Mouse (Mus musculus): Measurements from ENCODE around the gene Tcf20.

The Tcf20 gene

DNA sequence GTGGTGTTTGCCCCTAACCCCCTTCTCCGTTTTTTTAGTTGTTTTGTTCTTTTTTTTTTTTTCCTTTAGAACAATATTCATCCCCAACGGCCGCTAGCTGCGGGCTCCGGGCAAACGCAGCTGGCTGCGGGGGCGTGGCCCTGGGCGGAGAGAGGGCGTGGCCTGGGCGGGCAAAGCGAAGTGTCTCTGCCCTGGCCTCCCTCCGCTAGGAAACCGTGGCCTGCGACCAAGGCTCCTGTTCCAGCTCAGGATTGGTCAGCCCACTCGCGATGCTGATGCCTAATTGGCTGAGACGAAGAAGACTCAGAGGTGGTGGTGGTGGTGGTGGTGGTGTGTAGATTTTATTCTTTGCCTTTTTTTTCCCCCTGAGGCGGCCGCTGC lies at the start of gene Tcf20:
Gene Tcf20, minus strand, starts transcription at position 141 of the 381 bp plus-strand sequence.
- peak; percentile 92 for DNase-seq (ENCODE audit: inconsistent ontology term)

DNA sequence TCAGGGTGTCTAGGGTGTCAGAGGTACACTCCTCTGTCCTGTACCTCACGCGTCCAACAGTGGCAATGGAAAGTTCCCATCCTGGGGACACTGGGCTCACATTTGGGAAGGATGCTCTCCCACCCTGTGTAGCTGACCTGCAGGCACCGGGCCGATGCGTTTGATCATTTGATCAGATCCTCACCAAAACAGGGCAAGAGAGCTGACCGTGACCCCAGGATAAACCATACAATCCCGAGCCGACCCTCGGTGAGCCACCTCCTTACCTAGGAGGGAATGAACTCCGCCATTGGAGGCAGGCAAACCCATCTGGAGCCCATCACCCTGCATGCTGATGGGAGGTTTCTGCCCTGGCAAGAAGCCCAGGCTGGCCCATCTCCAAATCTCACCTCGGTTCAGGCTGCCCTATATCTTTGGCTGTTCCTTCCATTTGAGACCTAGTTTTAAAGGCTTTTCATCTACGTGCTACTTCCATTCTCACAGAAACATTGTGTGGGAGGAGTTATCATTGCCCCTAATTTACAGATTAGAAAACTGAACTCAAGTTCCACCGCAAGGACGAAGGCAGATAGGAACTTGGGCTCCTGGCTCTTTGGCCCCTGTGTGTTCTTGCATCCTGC lies 49.3 kb upstream of the Tcf20 start:
- no peak for DNase-seq (ENCODE audit: inconsistent ontology term)

GRCm38 (mm10) chr15:83036089-83036488 lies 48.4 kb upstream of the Tcf20 start:
- DNase-seq (ENCODE audit: inconsistent ontology term) = no peak

DNA sequence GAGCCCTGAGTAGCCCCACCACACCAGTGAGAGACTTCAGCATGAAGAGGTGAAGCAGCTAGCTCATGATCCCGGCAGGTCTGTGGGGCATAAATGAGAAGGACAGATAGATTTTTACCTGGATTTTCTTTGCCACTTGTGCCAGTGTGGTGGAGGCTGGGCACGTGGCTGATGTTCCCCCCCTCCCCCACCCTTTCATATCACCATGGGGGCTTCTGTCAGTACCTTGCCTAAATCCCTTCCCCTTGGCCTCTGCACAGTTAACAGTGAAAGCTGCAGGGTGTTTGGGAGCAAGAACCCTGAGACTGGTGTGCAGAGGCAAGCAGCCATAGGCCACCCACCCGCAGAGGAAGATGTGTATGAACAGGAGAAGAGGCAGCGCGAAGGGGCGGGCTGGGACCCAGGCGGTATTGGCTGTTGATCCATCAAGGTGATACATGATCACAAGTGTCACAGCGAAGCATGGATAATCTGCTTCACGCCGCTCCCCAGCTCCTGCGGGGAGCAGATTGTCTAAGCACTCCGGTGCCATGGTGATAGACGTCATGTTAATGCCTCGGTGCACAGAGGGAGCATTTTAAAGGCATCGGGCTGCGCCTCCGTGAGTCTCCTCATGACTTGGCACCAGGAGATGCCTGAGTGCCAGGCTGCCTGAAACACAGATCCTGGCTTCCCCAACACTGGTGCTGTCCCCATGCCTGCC lies 46.8 kb upstream of the Tcf20 start:
- DNase-seq (ENCODE audit: inconsistent ontology term) = peak; percentile 54

DNA sequence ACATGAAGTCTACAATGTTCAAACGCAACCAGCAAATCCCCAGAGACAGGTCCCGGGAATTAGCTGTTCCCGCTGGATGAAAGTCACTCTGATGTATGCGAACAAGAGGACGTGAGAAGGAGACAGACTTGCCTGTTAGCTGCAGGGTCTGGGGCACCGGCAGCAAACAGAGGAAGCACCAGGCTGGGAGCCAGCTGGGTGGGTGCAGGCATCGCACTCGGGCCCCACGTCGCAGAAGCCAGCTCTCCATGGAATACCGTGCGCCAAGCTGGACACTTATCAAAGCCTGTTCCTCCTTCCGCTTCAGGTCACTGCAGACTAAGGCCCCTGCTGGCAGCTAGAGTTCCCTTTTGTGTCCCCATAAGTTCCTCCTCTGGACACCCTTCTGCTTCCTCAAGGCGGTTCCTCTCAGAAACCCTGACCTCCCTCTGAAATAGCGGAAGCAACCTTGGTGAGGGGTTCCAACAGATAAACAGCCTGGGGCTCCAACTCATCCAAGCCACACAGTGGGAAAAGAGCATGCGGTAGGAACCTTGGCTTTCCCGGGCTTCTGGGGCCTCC lies 45.4 kb upstream of the Tcf20 start, which contains the start of gene Nfam1:
Gene Nfam1, minus strand, starts transcription at position 326 of the 561 bp plus-strand sequence.
- DNase-seq (ENCODE audit: inconsistent ontology term) = no peak

- no peak for DNase-seq (ENCODE audit: inconsistent ontology term)
These were observed 43.2 kb upstream of the Tcf20 start for GRCm38 (mm10) chr15:83030884-83031283.

DNA sequence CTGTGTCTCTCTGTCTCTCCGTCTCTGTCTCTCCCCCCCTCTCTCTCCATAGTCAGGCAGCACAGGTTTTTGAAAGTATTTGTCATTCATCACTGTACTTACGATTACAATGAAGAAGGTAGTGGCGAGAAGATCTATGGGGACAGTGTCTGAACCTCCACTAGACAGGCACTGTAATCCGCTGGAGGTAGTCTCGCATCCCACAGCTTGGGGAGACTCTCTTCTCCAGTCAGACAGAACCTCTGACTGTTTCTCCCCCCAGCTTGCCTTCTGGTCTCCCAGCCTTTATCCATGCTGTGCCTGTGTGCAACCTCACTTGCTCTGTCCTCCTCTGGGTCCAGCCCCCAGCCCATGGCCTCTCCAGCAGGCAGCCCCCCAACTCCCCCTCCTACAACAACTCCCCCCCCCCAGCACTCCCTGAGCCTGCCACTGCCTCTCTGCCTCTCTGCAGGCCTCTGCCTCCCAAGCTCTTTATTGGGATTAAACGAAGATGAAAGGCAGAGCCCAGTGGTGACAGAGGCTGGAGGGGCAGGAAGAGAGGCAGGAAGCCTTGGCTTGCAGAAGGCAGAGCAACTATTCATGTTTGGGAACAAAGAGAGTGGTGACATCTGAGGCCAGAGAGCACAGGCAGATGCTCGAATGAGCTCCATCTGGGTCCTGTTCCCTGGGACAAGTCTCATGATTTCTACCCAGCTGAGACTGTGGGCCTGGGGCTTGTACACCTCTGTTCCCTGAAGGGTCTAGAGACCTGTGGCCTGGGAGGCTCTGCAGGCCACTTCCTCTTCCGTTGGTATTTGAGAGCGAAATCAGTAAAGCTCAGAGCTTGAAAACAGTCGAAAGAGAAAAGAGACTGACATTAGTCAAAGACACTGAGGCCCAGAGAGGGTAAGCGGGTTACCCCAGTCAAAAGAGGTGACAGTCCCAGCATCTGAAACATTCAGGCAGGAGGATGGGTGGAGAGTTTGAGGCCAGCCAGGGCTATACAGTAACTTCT lies 42.4 kb upstream of the Tcf20 start:
- DNase-seq (ENCODE audit: inconsistent ontology term) = no peak

DNA sequence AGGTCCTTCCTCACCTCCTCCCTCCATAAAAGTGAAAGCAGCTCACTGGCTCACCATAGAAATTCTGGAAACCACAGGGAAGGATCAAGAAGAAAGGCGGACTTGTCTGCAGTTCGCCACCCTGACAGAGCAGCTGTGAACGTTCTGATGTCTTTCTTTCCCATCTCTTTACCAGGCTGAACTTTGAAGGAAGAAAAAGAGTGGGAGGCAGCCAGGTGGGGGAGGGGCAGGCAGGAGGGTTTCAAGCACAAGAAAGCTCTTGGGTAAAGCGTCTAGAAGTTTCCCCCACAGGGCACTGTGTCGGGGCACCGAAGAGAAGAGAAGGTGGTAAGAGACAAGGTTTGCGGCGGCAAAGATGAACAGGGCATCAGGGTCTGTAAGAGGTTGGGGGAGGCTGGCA lies 38.5 kb upstream of the Tcf20 start:
- DNase-seq (ENCODE audit: inconsistent ontology term) = no peak

- DNase-seq (ENCODE audit: inconsistent ontology term) = no peak
These were observed 37.5 kb upstream of the Tcf20 start for GRCm38 (mm10) chr15:83025041-83025760.

DNA sequence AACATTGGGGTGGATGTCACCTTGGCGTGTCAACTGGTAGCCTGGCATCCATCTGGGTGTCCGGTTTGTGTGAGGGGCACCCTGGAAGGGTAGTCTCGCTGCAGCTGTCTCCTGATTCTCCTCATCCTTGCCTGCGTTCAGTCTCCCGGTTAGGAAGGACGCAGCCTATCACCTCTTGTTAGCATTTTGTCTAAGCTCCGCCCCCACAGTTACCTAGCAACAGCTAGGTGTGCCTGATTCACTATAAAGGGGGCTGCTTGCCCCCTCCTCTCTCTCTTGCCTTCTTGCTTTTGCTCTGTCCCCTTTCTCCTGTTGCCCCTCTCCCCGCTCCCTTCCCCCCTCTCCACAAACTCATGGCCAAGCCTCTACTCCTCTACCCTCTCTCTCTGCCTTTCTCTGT lies 35.3 kb upstream of the Tcf20 start:
- DNase-seq (ENCODE audit: inconsistent ontology term) = no peak

GRCm38 (mm10) chr15:83010990-83011664 lies 23.5 kb upstream of the Tcf20 start:
- DNase-seq (ENCODE audit: inconsistent ontology term) = peak; percentile 70

- no peak for DNase-seq (ENCODE audit: inconsistent ontology term)
These were observed 22.8 kb upstream of the Tcf20 start for GRCm38 (mm10) chr15:83010423-83010822.

GRCm38 (mm10) chr15:83009532-83009931 lies 21.9 kb upstream of the Tcf20 start:
- DNase-seq (ENCODE audit: inconsistent ontology term) = no peak

GRCm38 (mm10) chr15:83008761-83009423 lies 21.2 kb upstream of the Tcf20 start:
- no peak for DNase-seq (ENCODE audit: inconsistent ontology term)

- DNase-seq (ENCODE audit: inconsistent ontology term) = no peak
These were observed 19.8 kb upstream of the Tcf20 start for GRCm38 (mm10) chr15:83007346-83007920.

DNA sequence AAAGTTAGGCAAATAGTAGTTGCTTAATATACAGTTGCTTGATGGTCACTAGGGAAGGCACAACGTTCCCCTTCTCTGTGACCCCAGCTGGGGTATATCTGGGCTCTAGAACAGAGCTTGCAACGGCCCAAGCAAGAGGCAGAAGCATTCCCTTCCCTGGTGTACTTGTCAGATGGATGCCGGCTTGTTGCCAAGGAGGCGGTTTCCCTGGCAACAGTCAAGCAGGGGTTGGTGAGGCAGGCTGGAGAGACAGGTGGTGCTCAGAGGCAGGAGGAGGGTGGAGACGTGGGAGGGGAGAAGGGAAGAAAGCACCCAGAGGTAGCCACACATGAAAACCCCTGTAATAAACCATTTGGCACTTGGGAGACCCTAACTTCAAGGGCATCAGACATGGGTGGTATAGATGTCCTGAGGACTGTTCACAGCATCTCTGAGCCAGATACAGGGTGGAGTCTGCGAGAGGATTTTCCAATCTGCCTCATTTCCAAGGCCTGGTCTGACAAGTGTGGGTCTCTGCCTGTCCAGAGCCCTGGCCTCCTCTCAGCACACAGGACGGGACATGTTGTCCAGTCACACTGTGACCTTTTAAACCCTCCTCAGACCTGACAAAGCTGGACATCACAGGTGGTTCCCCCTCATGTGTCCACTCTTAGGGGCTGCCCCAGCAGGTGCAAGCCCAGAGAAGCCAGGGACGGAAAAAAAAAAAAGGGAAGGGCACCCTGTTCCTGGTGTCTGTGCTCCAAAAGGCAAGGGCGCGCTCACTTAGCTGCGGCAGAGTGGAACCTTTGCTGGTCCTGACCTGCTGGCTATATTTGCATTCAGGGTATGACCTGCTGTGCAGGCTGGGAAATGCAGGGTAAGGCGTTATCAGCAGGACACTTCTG lies 15.2 kb upstream of the Tcf20 start:
- DNase-seq (ENCODE audit: inconsistent ontology term) = no peak

DNA sequence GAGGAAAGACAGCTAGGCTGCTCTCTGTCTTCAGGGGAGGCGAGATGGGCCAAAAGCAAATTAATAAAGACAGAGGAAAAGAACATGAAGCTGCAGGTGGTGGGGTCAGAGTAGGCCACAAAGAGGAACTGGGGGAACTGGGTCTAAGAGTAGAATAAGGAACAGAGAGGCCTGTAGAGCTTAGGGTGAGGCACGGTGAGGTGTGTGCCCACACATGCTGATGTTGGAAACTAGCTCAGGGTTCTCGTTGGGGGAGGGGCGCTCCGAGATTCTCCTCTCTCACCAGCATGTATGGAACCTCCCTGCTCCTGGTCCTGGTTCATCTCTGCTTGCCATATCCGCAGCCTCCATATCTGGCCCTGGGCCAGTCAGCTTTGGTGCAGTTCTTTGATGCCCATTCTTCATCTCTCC lies 11.1 kb upstream of the Tcf20 start:
- DNase-seq (ENCODE audit: inconsistent ontology term) = no peak

- DNase-seq (ENCODE audit: inconsistent ontology term) = no peak
These were observed 8.8 kb upstream of the Tcf20 start for GRCm38 (mm10) chr15:82996431-82996830.

- no peak for DNase-seq (ENCODE audit: inconsistent ontology term)
These were observed 7.6 kb upstream of the Tcf20 start for GRCm38 (mm10) chr15:82995239-82995638.
